Mouse (Mus musculus): ENCODE measurements around the gene Tgoln1. TPM values are rescaled to one million over a fixed set of nuclear protein-coding genes. Genes with fewer than 3 reads are reported as not detected.

Gene Tgoln1
- 28.5 and 29.8 TPM in 2 replicates for total RNA-seq (2014; rRNA removed)
- polyA plus RNA-seq (2015; fragmentation: Nextera tagmentation; extraction: Ambion mirVana) = 36.3 and 36.4 TPM in 2 replicates

DNA sequence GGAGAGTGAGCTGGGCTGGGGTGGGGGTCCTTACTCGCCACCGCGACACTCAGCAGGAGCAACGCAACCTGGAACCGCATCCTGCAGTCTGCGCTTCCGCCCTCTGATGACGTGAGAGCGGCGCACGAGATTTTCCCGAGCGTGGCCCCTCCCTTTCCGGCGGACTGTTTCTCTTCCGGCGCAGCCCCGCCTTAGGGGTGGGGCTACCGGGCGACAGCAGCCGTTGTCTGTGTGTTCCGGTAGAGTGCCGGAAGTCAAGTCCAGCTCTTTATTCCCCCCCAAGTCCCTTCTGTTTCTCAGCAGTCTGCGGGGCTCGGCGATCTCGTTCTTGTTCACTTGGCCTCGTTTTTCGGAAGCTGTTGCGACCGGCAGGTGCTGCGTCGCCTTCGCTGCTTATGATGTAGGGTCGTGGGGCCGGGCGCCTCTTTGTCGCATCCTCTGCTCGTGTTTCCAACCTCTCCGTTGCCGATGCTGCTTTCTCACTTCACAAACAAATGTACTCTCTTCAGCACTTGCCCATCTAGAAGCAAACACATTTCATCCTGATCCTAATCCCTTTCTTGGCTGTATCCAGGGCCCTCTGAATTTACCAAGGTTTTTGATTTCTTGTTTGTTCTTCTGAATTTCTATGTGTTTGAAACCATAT, at the start of gene Tgoln1:
Tgoln1 (minus strand) TSS at position 358 of the 646 bp plus-strand sequence.
- Histone ChIP-seq H3K4me2 (ENCODE audit: low read depth, low read length) (peak within 1 kb of the TSS; percentile 97), H3K9ac (replicated peaks; ENCODE audit: low read length) (peak within 1 kb of the TSS; percentile 77), H3K4me1 (ENCODE audit: insufficient read depth, low read length) (peaks cover 19% of the 10 kb centered on the region), H3K27me3 (ENCODE audit: insufficient read depth, low read length) (no peaks in the 10 kb centered on the region), H3K27ac (peak within 1 kb of the TSS; percentile 97), H3K9me3 (ENCODE audit: low read length) (no peaks in the 10 kb centered on the region), H3K36me3 (ENCODE audit: insufficient read depth, low read length) (peaks cover 20% of the 10 kb centered on the region), H3K4me3 (ENCODE audit: low read length) (peak within 1 kb of the TSS; percentile 84)
- WGBS = under 1% methylated on average over 40 of the region's 41 CpGs
- ATAC-seq (peak; percentile 99), DNase-seq (ENCODE audit: low spot score) (peak; percentile 98)
- TF ChIP-seq CTCF (IDR thresholded peaks at IDR 0.05; ENCODE audit: low read depth) = no peak

DNA sequence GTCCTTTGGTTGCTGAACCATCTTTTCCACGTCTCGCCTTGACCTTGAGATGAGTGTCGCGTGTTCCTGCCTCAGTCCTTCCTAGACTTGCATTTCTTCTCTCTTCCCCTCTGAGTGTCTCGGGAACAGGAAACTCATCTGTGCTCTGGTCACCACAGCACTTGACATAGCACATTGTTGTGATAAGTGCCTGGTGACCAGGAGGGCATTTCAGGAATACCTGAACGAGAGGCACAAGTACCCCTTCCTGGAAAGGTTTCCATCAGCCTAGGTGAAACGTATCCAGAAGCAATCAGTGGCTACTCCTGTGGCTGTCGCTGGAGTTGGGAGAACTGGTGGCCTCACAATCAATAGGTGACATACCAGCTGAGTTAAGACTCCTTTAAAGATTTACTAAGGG, 47.5 kb upstream of the Tgoln1 start:
- Histone ChIP-seq H3K27me3 (ENCODE audit: insufficient read depth, low read length) (no peaks in the 10 kb centered on the region), H3K27ac (no peak overlapping the region), H3K36me3 (ENCODE audit: insufficient read depth, low read length) (no peaks in the 10 kb centered on the region), H3K4me3 (ENCODE audit: low read length) (no peak overlapping the region), H3K9ac (replicated peaks; ENCODE audit: low read length) (no peak overlapping the region), H3K9me3 (ENCODE audit: low read length) (no peaks in the 10 kb centered on the region), H3K4me2 (ENCODE audit: low read depth, low read length) (no peak overlapping the region), H3K4me1 (ENCODE audit: insufficient read depth, low read length) (0 out of 2 replicates have a peak, but pooled peaks cover 2% of the 10 kb centered on the region)
- ATAC-seq (no peak), DNase-seq (ENCODE audit: low spot score) (no peak)
- WGBS = 78% methylated on average over 8 of the region's 8 CpGs
- no peak for TF ChIP-seq CTCF (IDR thresholded peaks at IDR 0.05; ENCODE audit: low read depth)

DNA sequence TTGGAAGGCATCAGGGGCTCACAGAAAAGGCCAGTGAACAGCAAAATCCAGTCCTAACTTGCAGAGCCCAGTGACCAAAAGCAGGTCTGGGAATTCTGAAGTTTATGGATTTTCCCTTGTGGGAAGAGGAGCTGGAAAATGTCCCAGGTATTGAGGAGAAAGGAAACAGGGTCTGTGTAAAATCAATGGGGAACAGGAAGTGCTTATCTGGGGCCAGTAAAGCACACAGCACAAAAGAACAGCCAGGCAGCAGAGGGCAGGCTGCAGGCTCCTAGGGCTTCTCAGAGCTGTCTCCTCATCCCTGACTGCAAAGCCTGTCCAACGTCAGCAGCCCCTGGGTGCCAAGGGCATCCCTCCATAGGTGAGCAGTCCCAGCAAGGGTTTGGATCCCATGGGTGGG, 46.2 kb upstream of the Tgoln1 start:
- Histone ChIP-seq H3K4me2 (ENCODE audit: low read depth, low read length) (no peak overlapping the region), H3K9me3 (ENCODE audit: low read length) (no peaks in the 10 kb centered on the region), H3K4me1 (ENCODE audit: insufficient read depth, low read length) (0 out of 2 replicates have a peak, but pooled peaks cover 2% of the 10 kb centered on the region), H3K36me3 (ENCODE audit: insufficient read depth, low read length) (no peaks in the 10 kb centered on the region), H3K27ac (no peak overlapping the region), H3K9ac (replicated peaks; ENCODE audit: low read length) (no peak overlapping the region), H3K4me3 (ENCODE audit: low read length) (no peak overlapping the region), H3K27me3 (ENCODE audit: insufficient read depth, low read length) (no peaks in the 10 kb centered on the region)
- DNase-seq (ENCODE audit: low spot score) (no peak), ATAC-seq (no peak)
- peak; percentile 40 for TF ChIP-seq CTCF (IDR thresholded peaks at IDR 0.05; ENCODE audit: low read depth)
- 4% methylated on average over 1 of the region's 1 CpGs for WGBS

DNA sequence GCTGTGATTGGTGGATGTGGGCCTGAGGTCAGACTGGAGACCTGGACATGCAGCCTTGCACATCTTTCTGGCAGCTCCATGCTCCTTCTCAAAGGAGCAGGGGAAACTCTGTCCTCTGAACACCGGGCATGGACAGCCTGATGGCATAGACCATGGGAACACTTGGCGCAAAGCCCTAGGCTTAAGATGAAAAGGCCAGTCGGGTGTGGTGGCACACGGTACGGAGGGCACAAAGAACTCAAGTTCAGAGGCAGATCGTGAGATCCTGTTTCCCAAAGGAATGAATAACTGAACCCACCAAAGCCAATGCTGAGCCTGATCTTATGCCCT, 43.6 kb upstream of the Tgoln1 start:
- Histone ChIP-seq H3K4me1 (ENCODE audit: insufficient read depth, low read length) (0 out of 2 replicates have a peak, but pooled peaks cover 6% of the 10 kb centered on the region), H3K9me3 (ENCODE audit: low read length) (no peaks in the 10 kb centered on the region), H3K27ac (no peak overlapping the region), H3K27me3 (ENCODE audit: insufficient read depth, low read length) (no peaks in the 10 kb centered on the region), H3K4me3 (ENCODE audit: low read length) (no peak overlapping the region), H3K9ac (replicated peaks; ENCODE audit: low read length) (no peak overlapping the region), H3K36me3 (ENCODE audit: insufficient read depth, low read length) (no peaks in the 10 kb centered on the region), H3K4me2 (ENCODE audit: low read depth, low read length) (no peak overlapping the region)
- ATAC-seq (peak; percentile 36), DNase-seq (ENCODE audit: low spot score) (peak; percentile 21)
- WGBS = 43% methylated on average over 6 of the region's 6 CpGs
- TF ChIP-seq CTCF (IDR thresholded peaks at IDR 0.05; ENCODE audit: low read depth) = no peak

DNA sequence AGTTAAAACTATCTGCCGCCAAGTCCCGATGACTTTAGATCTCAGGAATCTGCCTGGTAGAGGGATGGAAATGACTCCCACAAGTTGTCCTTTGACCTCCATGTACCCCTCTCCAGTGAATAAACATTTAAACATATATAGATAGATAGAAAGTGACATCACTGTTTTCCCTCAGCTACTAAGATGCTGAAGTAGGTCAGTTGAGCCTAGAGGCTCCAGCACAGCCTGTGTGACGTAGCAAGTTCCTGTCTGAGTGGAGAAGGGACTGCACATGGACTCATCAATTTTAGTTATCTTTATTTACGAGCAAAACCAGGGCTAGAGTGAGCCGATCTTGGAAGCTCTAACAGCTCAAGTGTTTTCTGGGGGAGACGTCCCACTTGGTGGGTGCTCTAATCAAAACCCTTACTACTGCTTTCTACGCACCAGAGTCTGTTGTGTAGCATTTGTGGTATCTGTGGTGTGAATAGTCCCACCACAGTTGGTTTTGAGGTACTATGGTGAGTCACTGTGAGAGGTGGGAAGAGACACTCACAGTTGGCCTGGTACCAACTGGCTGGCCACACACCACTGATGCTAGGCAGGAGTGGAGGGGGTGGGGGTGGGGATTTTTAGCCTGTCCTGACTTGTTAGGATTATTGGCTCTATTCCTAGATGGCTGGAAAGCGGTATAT, 43.1 kb upstream of the Tgoln1 start:
- Histone ChIP-seq H3K27me3 (ENCODE audit: insufficient read depth, low read length) (no peaks in the 10 kb centered on the region), H3K9ac (replicated peaks; ENCODE audit: low read length) (no peak overlapping the region), H3K4me3 (ENCODE audit: low read length) (no peak overlapping the region), H3K9me3 (ENCODE audit: low read length) (no peaks in the 10 kb centered on the region), H3K27ac (no peak overlapping the region), H3K36me3 (ENCODE audit: insufficient read depth, low read length) (no peaks in the 10 kb centered on the region), H3K4me2 (ENCODE audit: low read depth, low read length) (no peak overlapping the region), H3K4me1 (ENCODE audit: insufficient read depth, low read length) (0 out of 2 replicates have a peak, but pooled peaks cover 9% of the 10 kb centered on the region)
- DNase-seq (ENCODE audit: low spot score) = peak; percentile 18
- ATAC-seq = peak; percentile 33
- WGBS = 79% methylated on average over 8 of the region's 8 CpGs
- TF ChIP-seq CTCF (IDR thresholded peaks at IDR 0.05; ENCODE audit: low read depth) = no peak

DNA sequence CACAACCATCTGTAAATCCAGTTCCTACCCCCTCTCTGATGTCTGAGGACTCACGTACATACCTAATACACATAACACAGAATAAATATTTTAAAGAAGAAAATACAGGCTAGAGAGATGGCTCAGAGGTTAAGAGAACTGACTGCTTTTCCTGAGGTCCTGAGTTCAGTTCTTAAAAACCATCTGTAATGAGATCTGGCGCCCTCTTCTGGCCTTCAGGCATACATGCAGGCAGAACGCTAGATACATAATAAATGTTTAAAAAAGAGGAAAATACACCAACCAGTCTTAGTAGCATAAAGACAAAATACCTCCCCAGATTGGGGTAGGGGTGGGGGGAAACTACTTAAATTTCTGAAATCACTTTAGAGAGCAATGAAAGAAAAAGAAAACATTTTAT, 41.2 kb upstream of the Tgoln1 start:
- Histone ChIP-seq H3K4me3 (ENCODE audit: low read length) (no peak overlapping the region), H3K4me1 (ENCODE audit: insufficient read depth, low read length) (0 out of 2 replicates have a peak, but pooled peaks cover 7% of the 10 kb centered on the region), H3K9me3 (ENCODE audit: low read length) (no peaks in the 10 kb centered on the region), H3K27me3 (ENCODE audit: insufficient read depth, low read length) (no peaks in the 10 kb centered on the region), H3K4me2 (ENCODE audit: low read depth, low read length) (no peak overlapping the region), H3K27ac (no peak overlapping the region), H3K9ac (replicated peaks; ENCODE audit: low read length) (no peak overlapping the region), H3K36me3 (ENCODE audit: insufficient read depth, low read length) (no peaks in the 10 kb centered on the region)
- 62% methylated on average over 3 of the region's 3 CpGs for WGBS
- no peak for ATAC-seq
- peak; percentile 63 for TF ChIP-seq CTCF (IDR thresholded peaks at IDR 0.05; ENCODE audit: low read depth)
- peak; percentile 46 for DNase-seq (ENCODE audit: low spot score)

DNA sequence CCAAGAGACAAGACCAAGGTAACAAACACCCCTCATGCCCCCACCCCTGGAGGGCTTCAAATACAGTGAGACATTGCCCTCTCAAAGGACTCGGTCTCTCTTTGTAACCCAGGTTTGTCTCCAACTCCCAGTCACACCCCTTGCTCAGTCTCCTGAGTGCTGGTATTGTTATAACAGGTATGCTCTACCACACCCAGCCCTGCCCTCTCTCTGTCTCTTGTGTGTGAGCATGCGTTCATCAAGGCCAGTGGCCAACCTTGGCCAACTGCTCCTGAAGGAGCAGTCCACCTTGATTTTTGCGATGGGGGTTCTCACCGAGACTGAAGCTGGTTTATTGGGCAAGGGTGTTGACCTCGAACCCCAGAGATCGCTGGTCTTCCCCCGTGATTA, 39.2 kb upstream of the Tgoln1 start:
- no peak overlapping the region for H3K27ac ChIP-seq
- H3K9me3 ChIP-seq (ENCODE audit: low read length) = no peaks in the 10 kb centered on the region
- H3K36me3 ChIP-seq (ENCODE audit: insufficient read depth, low read length) = no peaks in the 10 kb centered on the region
- no peak for TF ChIP-seq CTCF (IDR thresholded peaks at IDR 0.05; ENCODE audit: low read depth)
- H3K4me2 ChIP-seq (ENCODE audit: low read depth, low read length) = no peak overlapping the region
- H3K27me3 ChIP-seq (ENCODE audit: insufficient read depth, low read length) = no peaks in the 10 kb centered on the region
- ATAC-seq (no peak), DNase-seq (ENCODE audit: low spot score) (no peak)
- H3K4me3 ChIP-seq (ENCODE audit: low read length) = no peak overlapping the region
- H3K4me1 ChIP-seq (ENCODE audit: insufficient read depth, low read length) = 0 out of 2 replicates have a peak, but pooled peaks cover 7% of the 10 kb centered on the region
- H3K9ac ChIP-seq (replicated peaks; ENCODE audit: low read length) = no peak overlapping the region
- 91% methylated on average over 7 of the region's 7 CpGs for WGBS

All from hindbrain, postnatal 0 days (tissue).